Mouse (Mus musculus) granulocyte monocyte progenitor cell, adult 5-6 weeks (primary cell): ENCODE measurements around the gene Nomo1. TPM values are rescaled to one million over a fixed set of nuclear protein-coding genes. Genes with fewer than 3 reads are reported as not detected.

Experiments used
- ATAC-seq: replicated peaks from 2 replicates; pipeline ENCODE4 v1.8.0; 2016; ENCODE audit warnings: mild to moderate bottlenecking, moderate TSS enrichment, inconsistent platforms; ENCODE audit not compliant: poor library complexity, severe bottlenecking
- total RNA-seq, 2 experiments: library from RNA; stranded (forward) in 1 of 2; stranded (reverse) in 1 of 2; fragments of 200-712, 200-1000 nt in 1 of 2; fragments of >200 nt in 1 of 2; fragmentation: Nextera tagmentation in 1 of 2; gene quantifications; 2 replicates each; pipeline ENCODE4 v1.2.3; 2014 to 2017

The Nomo1 gene
- total RNA-seq, 2 experiments from 2014 or later: 40.8 to 71.5 TPM

GRCm38 (mm10) chr7:46132229-46132628, 98.7 kb downstream of the Nomo1 start:
- no peak for ATAC-seq

Other genes with a start within 250 kb of the Nomo1 start
- gene Lmtk3, start 250.0 kb upstream of the Nomo1 start, total RNA-seq (2014; fragmentation: Nextera tagmentation): not detected in 2 replicates
- not detected in 2 replicates for gene Lmtk3, start 250.0 kb upstream of the Nomo1 start, total RNA-seq (2017)
- 1.3 and 3.3 TPM in 2 replicates for gene Sult2b1, start 249.0 kb upstream of the Nomo1 start, total RNA-seq (2014; fragmentation: Nextera tagmentation)
- gene Sult2b1, start 249.0 kb upstream of the Nomo1 start, total RNA-seq (2017): 0.39 TPM in 1 of 2 replicates, not detected in the other
- gene Cyth2, start 219.1 kb upstream of the Nomo1 start, total RNA-seq (2014; fragmentation: Nextera tagmentation): 32.7 and 36.3 TPM in 2 replicates
- gene Cyth2, start 219.1 kb upstream of the Nomo1 start, total RNA-seq (2017): 33.1 and 35.3 TPM in 2 replicates
- gene Kcnj14, start 208.9 kb upstream of the Nomo1 start, total RNA-seq (2014; fragmentation: Nextera tagmentation): 0.47 and 0.71 TPM in 2 replicates
- gene Kcnj14, start 208.9 kb upstream of the Nomo1 start, total RNA-seq (2017): not detected in 2 replicates
- 30.9 and 33.6 TPM in 2 replicates for gene Grwd1, start 202.8 kb upstream of the Nomo1 start, total RNA-seq (2014; fragmentation: Nextera tagmentation)
- gene Grwd1, start 202.8 kb upstream of the Nomo1 start, total RNA-seq (2017): 21.9 and 27.3 TPM in 2 replicates
- 123 and 143 TPM in 2 replicates for gene Kdelr1, start 160.9 kb upstream of the Nomo1 start, total RNA-seq (2014; fragmentation: Nextera tagmentation)
- 65.2 and 72.5 TPM in 2 replicates for gene Kdelr1, start 160.9 kb upstream of the Nomo1 start, total RNA-seq (2017)
- 0.15 TPM in 1 of 2 replicates, not detected in the other for gene Grin2d, start 155.3 kb upstream of the Nomo1 start, total RNA-seq (2014; fragmentation: Nextera tagmentation)
- gene Grin2d, start 155.3 kb upstream of the Nomo1 start, total RNA-seq (2017): 0.09 TPM in 1 of 2 replicates, not detected in the other
- gene Syngr4, start 137.0 kb upstream of the Nomo1 start, total RNA-seq (2014; fragmentation: Nextera tagmentation): 3.7 and 4.0 TPM in 2 replicates
- 0.41 TPM in 1 of 2 replicates, not detected in the other for gene Syngr4, start 137.0 kb upstream of the Nomo1 start, total RNA-seq (2017)
- gene Tmem143, start 136.8 kb upstream of the Nomo1 start, total RNA-seq (2014; fragmentation: Nextera tagmentation): 14.5 and 21.2 TPM in 2 replicates
- 9.5 and 12.5 TPM in 2 replicates for gene Tmem143, start 136.8 kb upstream of the Nomo1 start, total RNA-seq (2017)
- 244 and 297 TPM in 2 replicates for gene Emp3, start 112.3 kb upstream of the Nomo1 start, total RNA-seq (2014; fragmentation: Nextera tagmentation)
- gene Emp3, start 112.3 kb upstream of the Nomo1 start, total RNA-seq (2017): 174 and 251 TPM in 2 replicates
- gene Ccdc114, start 109.6 kb upstream of the Nomo1 start, total RNA-seq (2014; fragmentation: Nextera tagmentation): 3.1 TPM in 1 of 2 replicates, not detected in the other
- 1.8 and 3.0 TPM in 2 replicates for gene Ccdc114, start 109.6 kb upstream of the Nomo1 start, total RNA-seq (2017)
- not detected in 2 replicates for gene Abcc6, start 3.4 kb upstream of the Nomo1 start, total RNA-seq (2014; fragmentation: Nextera tagmentation)
- gene Abcc6, start 3.4 kb upstream of the Nomo1 start, total RNA-seq (2017): not detected in 2 replicates
- gene Kcnj11, start 67.1 kb downstream of the Nomo1 start, total RNA-seq (2014; fragmentation: Nextera tagmentation): not detected in 2 replicates
- not detected in 2 replicates for gene Kcnj11, start 67.1 kb downstream of the Nomo1 start, total RNA-seq (2017)
- not detected in 2 replicates for gene Abcc8, start 146.3 kb downstream of the Nomo1 start, total RNA-seq (2014; fragmentation: Nextera tagmentation)
- gene Abcc8, start 146.3 kb downstream of the Nomo1 start, total RNA-seq (2017): not detected in 2 replicates
- gene Ush1c, start 204.8 kb downstream of the Nomo1 start, total RNA-seq (2014; fragmentation: Nextera tagmentation): not detected in 2 replicates
- gene Ush1c, start 204.8 kb downstream of the Nomo1 start, total RNA-seq (2017): not detected in 2 replicates
- not detected in 2 replicates for gene Otog, start 207.3 kb downstream of the Nomo1 start, total RNA-seq (2014; fragmentation: Nextera tagmentation)
- not detected in 2 replicates for gene Otog, start 207.3 kb downstream of the Nomo1 start, total RNA-seq (2017)